Mouse (Mus musculus): ENCODE data around the gene Siglec1. TPM values are rescaled to one million over a fixed set of nuclear protein-coding genes. Genes with fewer than 3 reads are reported as not detected.

Siglec1 gene
- total RNA-seq, 2 experiments from 2014 or later: 1.2 to 1.4 TPM

Small RNA genes within 50 kb of the gene (microRNA-seq; reads per million reads assigned to microRNA genes)
- gene Mir6973b: 0 reads per million in 2 experiments

Other genes with a start within 250 kb of the Siglec1 start
- gene 4930402H24Rik, start 180.4 kb downstream of the Siglec1 start, total RNA-seq (2021): 10 to 100 TPM; 10.1 to 12.8 TPM
- 10 to 100 TPM; 20.5 to 24.6 TPM for gene Atrn, start 180.3 kb downstream of the Siglec1 start, total RNA-seq (2021)
- gene Gfra4, start 43.7 kb downstream of the Siglec1 start, total RNA-seq (2021): 1 to 10 TPM; 4.5 to 8.6 TPM
- gene Adam33, start 23.0 kb downstream of the Siglec1 start, total RNA-seq (2021): 1 to 10 TPM; 3.7 to 5.9 TPM
- gene Hspa12b, start 40.5 kb upstream of the Siglec1 start, total RNA-seq (2021): 10 to 100 TPM; 18.3 to 25.0 TPM
- not detected for gene Gm11037, start 46.7 kb upstream of the Siglec1 start, total RNA-seq (2021)
- gene 1700037H04Rik, start 73.3 kb upstream of the Siglec1 start, total RNA-seq (2021): 1 to 10 TPM; 7.2 to 9.3 TPM
- 10 to 100 TPM; 58.4 to 59.5 TPM for gene Cenpb, start 93.3 kb upstream of the Siglec1 start, total RNA-seq (2021)
- 10 to 100 TPM in 1 of 2 experiments, 1 to 10 TPM in 1; 9.4 to 13.0 TPM for gene Cdc25b, start 100.2 kb upstream of the Siglec1 start, total RNA-seq (2021)
- 1 to 10 TPM; 3.8 to 4.5 TPM for gene Spef1, start 100.5 kb upstream of the Siglec1 start, total RNA-seq (2021)
- 10 to 100 TPM; 16.1 to 16.3 TPM for gene Ap5s1, start 120.3 kb upstream of the Siglec1 start, total RNA-seq (2021)
- gene Mavs, start 147.3 kb upstream of the Siglec1 start, total RNA-seq (2021): 10 to 100 TPM; 26.0 to 28.4 TPM
- 10 to 100 TPM; 26.7 to 35.3 TPM for gene Pank2, start 175.7 kb upstream of the Siglec1 start, total RNA-seq (2021)

Measured in gastrocnemius, postnatal 10 days (tissue).